Mouse (Mus musculus) hematopoietic multipotent progenitor cell, adult 10-12 weeks (in vitro differentiated cells): ENCODE results near the gene Rfwd3. TPM values are rescaled to one million over a fixed set of nuclear protein-coding genes. Genes with fewer than 3 reads are reported as not detected.

Experiments used
- polyA plus RNA-seq: library from polyadenylated mRNA; stranded (reverse); fragments of >175 nt; gene quantifications from 2 replicates; pipeline ENCODE4 v1.2.3, GENCODE M21; 2012; ENCODE audit warnings: low replicate concordance

The Rfwd3 gene
- 2.0 and 3.8 TPM in 2 replicates for polyA plus RNA-seq

GRCm38 (mm10) chr8:111299821-111300568 lies at the start of gene Rfwd3:
Gene Rfwd3 (minus strand): TSS chr8:111300222.

GRCm38 (mm10) chr8:111337890-111338347 lies 37.9 kb upstream of the Rfwd3 start, which contains the start of gene Mlkl:
Gene Mlkl (minus strand): TSS chr8:111338177.

GRCm38 (mm10) chr8:111258631-111259407 lies 41.2 kb downstream of the Rfwd3 start, which contains the start of gene Glg1:
Gene Glg1 (minus strand): TSS chr8:111259216.

Other genes starting within 250 kb of the Rfwd3 start
- gene Exosc6, start 243.9 kb downstream of the Rfwd3 start, polyA plus RNA-seq = 35.9 and 80.7 TPM in 2 replicates
- gene Clec18a, start 207.8 kb downstream of the Rfwd3 start, polyA plus RNA-seq = not detected in 2 replicates
- gene Pdpr, start 205.6 kb downstream of the Rfwd3 start, polyA plus RNA-seq = 11.7 and 17.7 TPM in 2 replicates
- gene Glg1, start 41.0 kb downstream of the Rfwd3 start, polyA plus RNA-seq = 24.7 and 41.7 TPM in 2 replicates
- 0.63 and 1.4 TPM in 2 replicates for gene Mlkl, start 38.0 kb upstream of the Rfwd3 start, polyA plus RNA-seq
- gene Fa2h, start 93.6 kb upstream of the Rfwd3 start, polyA plus RNA-seq = not detected in 2 replicates
- gene Wdr59, start 221.9 kb upstream of the Rfwd3 start, polyA plus RNA-seq = 1.4 and 3.5 TPM in 2 replicates
- 71.3 and 107 TPM in 2 replicates for gene Znrf1, start 235.9 kb upstream of the Rfwd3 start, polyA plus RNA-seq